Mouse (Mus musculus): Measurements from ENCODE around the gene Fam126a. TPM values are rescaled to one million over a fixed set of nuclear protein-coding genes. Genes with fewer than 3 reads are reported as not detected.
A peak's percentile ranks its signal among the peaks of the same experiment; 100 is the strongest.

Fam126a gene
- 14.3 and 16.1 TPM in 2 replicates for polyA plus RNA-seq (2015; fragmentation: Nextera tagmentation; extraction: Ambion mirVana)

DNA sequence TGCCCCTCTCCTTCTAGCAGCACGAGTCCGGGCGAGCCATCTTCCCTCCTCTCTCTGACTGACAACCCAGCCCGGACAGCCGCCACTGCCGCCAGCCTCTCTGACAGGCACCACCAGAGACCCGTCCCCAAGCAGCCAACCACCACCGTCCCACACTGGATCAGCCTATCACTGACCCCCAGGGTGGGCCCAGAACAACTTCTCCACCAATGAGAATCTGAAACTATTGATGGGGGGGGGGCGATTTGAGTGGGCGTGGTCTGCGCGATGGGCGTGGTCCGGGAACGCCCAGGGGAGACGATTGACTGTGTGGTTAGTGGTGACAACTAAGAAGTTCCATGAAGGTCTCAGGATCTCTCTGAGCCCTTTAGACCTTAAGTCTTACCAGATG lies at the start of gene Fam126a:
Gene Fam126a (minus strand): TSS at position 112 of the 391 bp plus-strand sequence.
- H3K4me3 ChIP-seq (replicated peaks) = peak within 1 kb of the TSS; percentile 89
- H3K9ac ChIP-seq = peak within 1 kb of the TSS; percentile 74
- no peaks in the 10 kb centered on the region for H3K27me3 ChIP-seq (replicated peaks)
- H3K4me1 ChIP-seq (replicated peaks) = peaks cover 3% of the 10 kb centered on the region; the same call in 1 of the 2 replicates
- H3K4me2 ChIP-seq (replicated peaks) = peak within 1 kb of the TSS; percentile 94
- WGBS = under 1% methylated on average over 12 of the region's 16 CpGs
- peak; percentile 100 for ATAC-seq
- peak within 1 kb of the TSS; percentile 82 for H3K27ac ChIP-seq
- no peaks in the 10 kb centered on the region for H3K9me3 ChIP-seq
- no peaks in the 10 kb centered on the region for H3K36me3 ChIP-seq

DNA sequence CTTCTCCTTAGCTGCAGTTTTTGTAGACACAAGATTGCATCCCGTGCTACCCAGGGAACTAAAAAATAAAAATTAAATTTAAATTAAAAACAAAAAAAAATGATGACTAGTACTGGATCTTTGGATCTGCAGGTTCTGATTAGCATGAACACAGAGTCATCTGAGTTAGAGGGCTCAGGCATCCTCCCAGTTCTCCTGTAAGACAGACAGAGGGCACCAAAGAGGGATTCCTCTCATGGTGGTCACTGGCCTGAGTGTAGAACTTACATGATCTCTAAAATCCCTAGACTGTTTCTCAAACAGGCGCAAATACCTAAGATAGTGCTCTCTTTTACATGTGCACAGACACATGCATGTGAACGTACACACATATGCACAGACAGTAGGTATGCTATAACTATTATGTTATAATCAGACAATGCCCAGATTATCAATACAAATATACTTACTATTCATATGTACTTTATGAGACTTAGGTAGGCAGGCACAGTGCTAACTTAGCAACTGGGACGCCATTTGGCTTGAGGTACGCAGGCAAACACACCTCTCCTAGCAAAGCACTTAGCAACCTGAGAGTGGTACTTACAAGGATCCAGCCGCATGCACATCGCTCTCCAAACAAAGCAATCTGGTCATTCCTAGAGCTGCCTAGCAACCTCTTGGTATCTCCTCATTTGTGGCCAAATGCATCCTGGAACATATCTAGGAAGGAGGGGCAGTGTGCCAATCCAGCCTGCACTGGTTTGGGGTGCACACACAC lies 48.1 kb upstream of the Fam126a start:
- H3K36me3 ChIP-seq = no peaks in the 10 kb centered on the region
- no peak overlapping the region for H3K27ac ChIP-seq
- no peak overlapping the region for H3K4me2 ChIP-seq (replicated peaks)
- no peaks in the 10 kb centered on the region for H3K4me1 ChIP-seq (replicated peaks)
- no peaks in the 10 kb centered on the region for H3K9me3 ChIP-seq
- ATAC-seq = 0 out of 2 replicates have a peak, but pooled peaks have one; percentile 28
- H3K9ac ChIP-seq = no peak overlapping the region
- WGBS = 75% methylated on average over 7 of the region's 7 CpGs
- no peak overlapping the region for H3K4me3 ChIP-seq (replicated peaks)
- 0 out of 2 replicates have a peak, but pooled peaks cover 3% of the 10 kb centered on the region for H3K27me3 ChIP-seq (replicated peaks)

DNA sequence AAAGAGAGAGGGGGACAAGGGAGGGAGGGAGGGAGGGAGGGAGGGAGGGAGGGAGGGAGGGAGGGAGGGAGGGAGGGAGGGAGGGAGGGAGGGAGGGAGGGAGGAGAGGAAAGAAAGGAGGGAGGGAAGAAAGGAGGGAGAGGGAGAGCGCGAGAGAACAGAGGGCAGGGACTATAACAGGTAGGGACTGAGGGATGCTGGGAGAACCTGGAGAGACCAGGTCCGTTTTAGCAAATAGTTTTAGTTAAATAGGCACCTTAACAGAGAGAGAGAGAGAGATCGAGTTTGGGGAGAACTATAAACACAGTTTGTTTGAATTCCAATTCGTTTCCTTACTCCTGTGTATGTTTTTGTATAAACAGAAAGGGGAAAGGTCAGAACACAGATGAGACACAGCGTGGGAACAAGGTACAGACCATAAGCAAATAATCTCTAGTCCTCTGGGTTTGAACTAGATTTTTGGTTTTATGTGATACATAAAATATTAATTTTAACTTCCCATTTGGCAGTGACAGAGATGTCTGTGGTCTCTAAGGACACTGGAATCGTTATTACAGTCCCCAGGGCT lies 47.3 kb upstream of the Fam126a start:
- Histone ChIP-seq H3K27me3 (replicated peaks) (0 out of 2 replicates have a peak, but pooled peaks cover 3% of the 10 kb centered on the region), H3K27ac (no peak overlapping the region), H3K4me3 (replicated peaks) (peak overlapping the region; percentile 28; the same call in 1 of the 2 replicates), H3K9ac (no peak overlapping the region), H3K36me3 (no peaks in the 10 kb centered on the region), H3K9me3 (no peaks in the 10 kb centered on the region), H3K4me2 (replicated peaks) (peak overlapping the region; percentile 50; the same call in 1 of the 2 replicates), H3K4me1 (replicated peaks) (no peaks in the 10 kb centered on the region)
- WGBS = 12% methylated on average over 7 of the region's 7 CpGs
- ATAC-seq = no peak

- no peaks in the 10 kb centered on the region for H3K9me3 ChIP-seq
- WGBS = 2% methylated on average over 15 of the region's 15 CpGs
- no peaks in the 10 kb centered on the region for H3K4me1 ChIP-seq (replicated peaks)
- peak; percentile 85 for ATAC-seq
- H3K27ac ChIP-seq = 0 out of 2 replicates have a peak overlapping the region, but pooled peaks have one; percentile 48
- peak overlapping the region; percentile 50 for H3K4me2 ChIP-seq (replicated peaks)
- H3K4me3 ChIP-seq (replicated peaks) = peak overlapping the region; percentile 28
- H3K36me3 ChIP-seq = no peaks in the 10 kb centered on the region
- H3K9ac ChIP-seq = no peak overlapping the region
- H3K27me3 ChIP-seq (replicated peaks) = 0 out of 2 replicates have a peak, but pooled peaks cover 3% of the 10 kb centered on the region
Observed at GRCm38 (mm10) chr5:24076986-24077718, 46.7 kb upstream of the Fam126a start.

- H3K36me3 ChIP-seq = no peaks in the 10 kb centered on the region
- ATAC-seq = no peak
- H3K4me2 ChIP-seq (replicated peaks) = no peak overlapping the region
- no peaks in the 10 kb centered on the region for H3K9me3 ChIP-seq
- H3K4me1 ChIP-seq (replicated peaks) = no peaks in the 10 kb centered on the region
- no peak overlapping the region for H3K27ac ChIP-seq
- WGBS = 71% methylated on average over 6 of the region's 6 CpGs
- H3K9ac ChIP-seq = no peak overlapping the region
- no peaks in the 10 kb centered on the region for H3K27me3 ChIP-seq (replicated peaks)
- no peak overlapping the region for H3K4me3 ChIP-seq (replicated peaks)
Observed at GRCm38 (mm10) chr5:24072031-24072430, 41.5 kb upstream of the Fam126a start.

DNA sequence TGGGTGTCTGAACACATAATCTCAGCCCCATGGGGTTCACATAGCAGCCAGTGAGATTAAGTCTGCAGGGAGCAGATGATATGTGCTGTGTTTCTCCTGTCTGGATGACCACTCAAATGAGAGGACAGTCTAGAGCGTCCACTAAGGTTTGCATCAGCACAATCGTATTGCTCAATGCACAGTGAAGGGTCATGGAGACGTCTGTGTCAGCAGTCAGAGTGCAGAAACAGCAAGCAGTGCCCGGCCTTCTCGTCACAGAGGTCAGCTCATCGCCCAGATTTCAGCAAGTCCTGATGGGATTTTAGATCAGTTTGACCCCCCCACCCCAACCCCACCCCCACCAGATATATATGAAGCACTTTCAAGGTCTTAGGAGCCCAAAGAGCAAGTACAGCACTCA lies 38.5 kb upstream of the Fam126a start:
- Histone ChIP-seq H3K9ac (no peak overlapping the region), H3K9me3 (no peaks in the 10 kb centered on the region), H3K27ac (no peak overlapping the region), H3K4me1 (replicated peaks) (no peaks in the 10 kb centered on the region), H3K4me2 (replicated peaks) (no peak overlapping the region), H3K4me3 (replicated peaks) (no peak overlapping the region), H3K36me3 (no peaks in the 10 kb centered on the region), H3K27me3 (replicated peaks) (no peaks in the 10 kb centered on the region)
- WGBS = 80% methylated on average over 6 of the region's 6 CpGs
- ATAC-seq = no peak

DNA sequence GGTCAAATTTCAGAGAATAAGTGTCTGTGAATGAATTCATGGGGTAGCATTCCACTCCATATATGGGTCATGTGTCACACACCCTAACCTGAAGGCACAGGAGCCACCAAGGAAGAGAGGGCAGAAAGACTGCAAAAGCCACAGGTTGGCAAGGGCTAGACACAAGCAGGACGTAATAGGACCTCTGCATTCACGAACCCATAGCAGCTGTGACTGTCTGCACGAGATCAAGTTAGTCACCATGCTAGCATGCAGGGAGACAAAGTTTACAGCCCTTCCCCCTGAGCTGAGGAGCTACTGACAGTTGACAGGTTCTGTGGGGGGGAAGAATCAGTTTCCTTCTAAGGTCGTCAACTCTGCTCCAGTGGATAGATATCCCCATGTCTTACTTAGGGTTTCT lies 33.1 kb upstream of the Fam126a start:
- Histone ChIP-seq H3K4me3 (replicated peaks) (no peak overlapping the region), H3K9me3 (no peaks in the 10 kb centered on the region), H3K36me3 (no peaks in the 10 kb centered on the region), H3K9ac (no peak overlapping the region), H3K4me2 (replicated peaks) (no peak overlapping the region), H3K27ac (no peak overlapping the region), H3K4me1 (replicated peaks) (no peaks in the 10 kb centered on the region), H3K27me3 (replicated peaks) (no peaks in the 10 kb centered on the region)
- WGBS = 77% methylated on average over 4 of the region's 4 CpGs
- ATAC-seq = no peak

DNA sequence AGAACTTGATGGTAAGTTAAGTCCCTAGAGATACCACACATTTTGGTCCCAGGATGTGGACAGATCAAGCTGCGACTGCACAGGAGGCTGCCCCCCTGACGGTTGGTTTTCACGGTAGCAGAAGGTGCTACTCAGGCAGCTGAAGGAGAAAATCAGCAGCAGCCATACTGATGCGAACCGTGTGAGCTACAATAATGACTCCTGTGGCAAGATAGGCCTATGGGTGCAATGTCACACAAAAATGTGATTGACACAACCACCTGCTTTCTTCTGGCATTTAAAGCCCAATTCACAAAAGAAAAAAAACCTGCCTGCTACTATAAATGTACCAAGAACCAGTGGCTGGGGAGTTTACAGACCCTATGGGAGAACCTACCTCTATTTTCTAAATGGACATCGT lies 32.5 kb upstream of the Fam126a start:
- Histone ChIP-seq H3K9ac (no peak overlapping the region), H3K27ac (no peak overlapping the region), H3K36me3 (no peaks in the 10 kb centered on the region), H3K4me1 (replicated peaks) (no peaks in the 10 kb centered on the region), H3K9me3 (no peaks in the 10 kb centered on the region), H3K4me2 (replicated peaks) (no peak overlapping the region), H3K4me3 (replicated peaks) (no peak overlapping the region), H3K27me3 (replicated peaks) (no peaks in the 10 kb centered on the region)
- 88% methylated on average over 6 of the region's 6 CpGs for WGBS
- no peak for ATAC-seq

DNA sequence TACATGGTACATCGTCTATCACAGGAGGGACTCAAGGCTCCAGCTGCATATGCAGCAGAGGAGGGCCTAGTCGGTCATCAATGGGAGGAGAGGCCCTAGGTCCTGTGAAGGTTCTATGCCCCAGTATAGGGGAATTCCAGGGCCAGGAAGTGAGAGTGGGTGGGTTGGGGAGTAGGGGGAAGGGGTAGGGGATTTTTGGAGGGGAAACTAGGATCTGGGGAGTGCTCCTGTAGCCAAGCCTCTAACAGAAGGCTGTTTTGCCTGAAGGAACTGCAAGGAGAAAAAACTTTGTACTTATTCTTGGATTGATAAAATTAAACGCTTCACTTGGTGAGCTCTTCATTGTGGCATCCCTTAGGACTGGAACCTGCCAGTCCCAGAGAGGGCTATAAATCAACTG lies 30.5 kb upstream of the Fam126a start:
- Histone ChIP-seq H3K9ac (no peak overlapping the region), H3K27ac (no peak overlapping the region), H3K36me3 (no peaks in the 10 kb centered on the region), H3K4me3 (replicated peaks) (no peak overlapping the region), H3K27me3 (replicated peaks) (no peaks in the 10 kb centered on the region), H3K4me2 (replicated peaks) (no peak overlapping the region), H3K4me1 (replicated peaks) (no peaks in the 10 kb centered on the region), H3K9me3 (no peaks in the 10 kb centered on the region)
- WGBS = 51% methylated on average over 3 of the region's 3 CpGs
- ATAC-seq = no peak

GRCm38 (mm10) chr5:24057592-24057991 lies 27.1 kb upstream of the Fam126a start:
- 73% methylated on average over 3 of the region's 3 CpGs for WGBS
- H3K36me3 ChIP-seq = no peaks in the 10 kb centered on the region
- H3K9me3 ChIP-seq = no peaks in the 10 kb centered on the region
- H3K4me1 ChIP-seq (replicated peaks) = peaks cover 3% of the 10 kb centered on the region; the same call in 1 of the 2 replicates
- H3K4me3 ChIP-seq (replicated peaks) = no peak overlapping the region
- no peaks in the 10 kb centered on the region for H3K27me3 ChIP-seq (replicated peaks)
- H3K27ac ChIP-seq = no peak overlapping the region
- H3K4me2 ChIP-seq (replicated peaks) = no peak overlapping the region
- no peak overlapping the region for H3K9ac ChIP-seq
- no peak for ATAC-seq

- no peaks in the 10 kb centered on the region for H3K9me3 ChIP-seq
- H3K4me2 ChIP-seq (replicated peaks) = no peak overlapping the region
- H3K27ac ChIP-seq = no peak overlapping the region
- H3K27me3 ChIP-seq (replicated peaks) = no peaks in the 10 kb centered on the region
- H3K4me1 ChIP-seq (replicated peaks) = peaks cover 3% of the 10 kb centered on the region; the same call in 1 of the 2 replicates
- no peaks in the 10 kb centered on the region for H3K36me3 ChIP-seq
- H3K4me3 ChIP-seq (replicated peaks) = no peak overlapping the region
- no peak for ATAC-seq
- no peak overlapping the region for H3K9ac ChIP-seq
- 95% methylated on average over 2 of the region's 2 CpGs for WGBS
Observed at GRCm38 (mm10) chr5:24056865-24057264, 26.4 kb upstream of the Fam126a start.

DNA sequence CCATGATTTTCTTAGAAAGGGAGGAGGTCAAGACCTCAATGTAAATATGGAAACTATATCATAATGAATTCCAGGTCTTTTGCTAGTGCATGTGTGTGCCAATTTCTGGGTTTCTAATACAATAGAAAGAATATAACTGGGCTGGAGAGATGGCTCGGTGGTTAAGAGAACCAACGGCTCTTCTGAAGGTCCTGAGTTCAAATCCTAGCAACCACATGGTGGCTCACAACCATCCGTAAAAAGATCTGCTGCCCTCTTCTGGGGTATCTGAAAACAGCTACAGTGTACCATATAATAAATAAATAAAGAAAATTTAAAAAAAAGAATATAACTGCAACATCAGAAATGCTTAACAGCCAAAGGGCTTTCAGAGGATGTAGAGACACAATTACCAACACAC lies 23.9 kb upstream of the Fam126a start:
- H3K4me1 ChIP-seq (replicated peaks) = peaks cover 3% of the 10 kb centered on the region; the same call in 1 of the 2 replicates
- H3K4me2 ChIP-seq (replicated peaks) = no peak overlapping the region
- ATAC-seq = no peak
- no peaks in the 10 kb centered on the region for H3K9me3 ChIP-seq
- no peaks in the 10 kb centered on the region for H3K36me3 ChIP-seq
- H3K9ac ChIP-seq = no peak overlapping the region
- WGBS = 95% methylated on average over 3 of the region's 3 CpGs
- no peak overlapping the region for H3K4me3 ChIP-seq (replicated peaks)
- H3K27ac ChIP-seq = no peak overlapping the region
- 0 out of 2 replicates have a peak, but pooled peaks cover 1% of the 10 kb centered on the region for H3K27me3 ChIP-seq (replicated peaks)

Measured in intestine, embryonic 15.5 days (tissue).